Mouse (Mus musculus) cerebellum, adult 2 months (tissue): ENCODE data around the gene Gas7.

Experiments
- CTCF ChIP-seq: fragments of 200-500 bp; IDR thresholded peaks from 2 replicates; pipeline ENCODE4 v1.5.1; 2011; ENCODE audit warnings: low read depth, mild to moderate bottlenecking, control low read depth, low read length, moderate library complexity, borderline replicate concordance; ENCODE audit not compliant: insufficient read depth
- POLR2A ChIP-seq: fragments of 200-500 bp; IDR thresholded peaks from 2 replicates; pipeline ENCODE4 v1.6.1; 2011; ENCODE audit warnings: low read length, control low read depth, borderline replicate concordance; ENCODE audit not compliant: insufficient read depth

DNA sequence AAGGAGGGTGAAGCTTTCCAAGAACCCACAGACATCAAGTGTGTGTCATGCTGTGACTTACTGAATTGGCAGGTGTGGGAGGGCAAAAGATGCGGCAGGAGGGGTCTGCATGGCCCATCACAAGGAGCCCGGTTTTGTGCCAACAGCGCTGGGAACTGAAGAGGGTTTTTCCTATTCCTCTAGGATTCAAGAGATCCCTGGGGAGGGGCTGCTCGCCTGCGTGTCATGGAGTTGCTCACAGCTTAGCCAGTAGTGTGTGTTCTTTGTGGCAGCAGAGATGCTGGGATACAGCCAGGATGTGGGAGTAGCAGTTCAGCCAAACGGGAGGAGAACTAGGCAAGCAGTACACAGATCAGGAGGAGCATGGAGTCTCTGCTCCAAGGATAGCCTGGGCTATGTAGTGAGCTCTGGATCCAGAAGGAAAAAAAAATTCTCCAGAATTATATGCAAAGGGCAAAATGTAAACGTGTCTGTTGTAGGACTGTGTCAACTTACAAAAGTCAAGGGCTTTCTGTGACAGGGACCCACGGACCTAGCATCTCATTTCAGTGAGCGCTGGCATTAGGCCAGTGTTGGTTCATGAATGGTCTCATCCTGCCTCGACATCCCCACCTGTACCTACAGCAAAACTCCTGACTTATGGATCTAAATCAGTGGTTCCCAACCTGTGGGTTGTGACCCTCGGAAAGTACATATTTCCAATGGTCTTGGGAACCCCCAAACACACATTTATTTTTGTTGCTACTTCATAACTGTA, 193.6 kb downstream of the Gas7 start:
- TF ChIP-seq POLR2A (no peak), CTCF (no peak)
